Comparison of ENCODE assay signal across 7 mouse cellular contexts in genomic region chr7:107567261-107567671, GRCm38 (mm10). TPM values are rescaled to one million over a fixed set of nuclear protein-coding genes. Genes with fewer than 3 reads are reported as not detected.
DNase-seq lines count a peak whose midpoint lies in the region; ATAC-seq and TF ChIP-seq lines count a peak whose summit lies in the region.

Gene Olfml1, plus strand, starts transcription at chr7:107567446.

- TF ChIP-seq CTCF in embryonic fibroblast, embryonic 13.5 days (IDR thresholded peaks at IDR 0.05; ENCODE audit: borderline replicate concordance, insufficient read depth, low read length), result no peak

- H3K9ac ChIP-seq in heart, embryonic 14.5 days (ENCODE audit: low read length), result peak within 1 kb of the TSS; percentile 52; the same call in 1 of the 2 replicates
- H3K9ac ChIP-seq in limb, embryonic 14.5 days (ENCODE audit: low read depth, low read length, severe bottlenecking), result peak within 1 kb of the TSS; percentile 62

- no peak; the same call in 1 of the 2 replicates for TF ChIP-seq POLR2A in embryonic fibroblast, embryonic 13.5 days (IDR thresholded peaks at IDR 0.05; ENCODE audit: low read depth, low read length)
- peak; percentile 44; the same call in 1 of the 2 replicates for TF ChIP-seq POLR2A in limb, embryonic 14.5 days (IDR thresholded peaks at IDR 0.05; ENCODE audit: borderline replicate concordance, extremely low read depth, insufficient read depth, insufficient read length)

- WGBS in heart, embryonic 14.5 days, result 57% methylated on average over 7 of the region's 7 CpGs
- WGBS in limb, embryonic 14.5 days, result 6% methylated on average over 7 of the region's 7 CpGs

- no peaks in the 10 kb centered on the region for H3K27me3 ChIP-seq in heart, embryonic 14.5 days (ENCODE audit: control insufficient read depth, insufficient read depth, low read length)
- H3K27me3 ChIP-seq in limb, embryonic 14.5 days (ENCODE audit: control insufficient read depth, insufficient read depth, low read length), result no peaks in the 10 kb centered on the region

- peak within 1 kb of the TSS; percentile 21; the same call in 1 of the 2 replicates for H3K4me3 ChIP-seq in embryonic fibroblast, embryonic 13.5 days (ENCODE audit: insufficient read depth, low read length)
- peak within 1 kb of the TSS; percentile 27 to 39 for H3K4me3 ChIP-seq in heart, embryonic 14.5 days (ENCODE audit: control insufficient read depth in 1 of 2, insufficient read depth in 1 of 2, low read depth in 1 of 2, low read length in 2 of 2)
- H3K4me3 ChIP-seq in limb, embryonic 14.5 days (replicated peaks; ENCODE audit: low read length), result peak within 1 kb of the TSS; percentile 50

- H3K4me2 ChIP-seq in heart, embryonic 14.5 days (ENCODE audit: low read length), result peak within 1 kb of the TSS; percentile 52
- H3K4me2 ChIP-seq in limb, embryonic 14.5 days (replicated peaks; ENCODE audit: low read depth, low read length, severe bottlenecking), result peak within 1 kb of the TSS; percentile 72

- peak; percentile 59 for DNase-seq in embryo, embryonic 10 days (ENCODE audit: low spot score)
- peak; percentile 68 for DNase-seq in kidney, postnatal 10 days
- DNase-seq in limb, embryonic 14.5 days (ENCODE audit: low spot score), result peak; percentile 94
- peak; percentile 15 for DNase-seq in ovary, postnatal 14 days (ENCODE audit: low spot score)
- no peak for DNase-seq in T-cell, adult 2 months (ENCODE audit: low spot score)

- ATAC-seq in heart, embryonic 14.5 days (ENCODE audit: insufficient number of reproducible peaks, insufficient read depth, low FRiP score, low read depth), result peak; percentile 71; the same call in 1 of the 2 replicates
- peak; percentile 97 for ATAC-seq in limb, embryonic 14.5 days (ENCODE audit: low FRiP score, low read depth)

- no peaks in the 10 kb centered on the region; the same call in 1 of the 2 replicates for H3K36me3 ChIP-seq in heart, embryonic 14.5 days (ENCODE audit: control insufficient read depth, insufficient read depth, low read length)
- peaks cover 13% of the 10 kb centered on the region for H3K36me3 ChIP-seq in limb, embryonic 14.5 days (ENCODE audit: control insufficient read depth, insufficient read depth, low read length)

- H3K4me1 ChIP-seq in embryonic fibroblast, embryonic 13.5 days (ENCODE audit: control insufficient read depth, insufficient read depth, low read length), result no peaks in the 10 kb centered on the region
- H3K4me1 ChIP-seq in heart, embryonic 14.5 days (ENCODE audit: control insufficient read depth in 2 of 2, insufficient read depth in 2 of 2, low read length in 2 of 2), result no peaks in the 10 kb centered on the region
- peaks cover 15% of the 10 kb centered on the region for H3K4me1 ChIP-seq in limb, embryonic 14.5 days (ENCODE audit: control insufficient read depth, insufficient read depth, low read length)

- peak within 1 kb of the TSS; percentile 50; the same call in 1 of the 2 replicates for H3K27ac ChIP-seq in embryonic fibroblast, embryonic 13.5 days (ENCODE audit: insufficient read depth, low read length)
- H3K27ac ChIP-seq in heart, embryonic 14.5 days (replicated peaks in 1 of 2; ENCODE audit: control insufficient read depth in 1 of 2, insufficient read depth in 1 of 2, low read depth in 2 of 2, low read length in 2 of 2), result peak within 1 kb of the TSS; percentile 74 to 87
- H3K27ac ChIP-seq in limb, embryonic 14.5 days (replicated peaks; ENCODE audit: low read depth, low read length), result peak within 1 kb of the TSS; percentile 94

- no peaks in the 10 kb centered on the region for H3K9me3 ChIP-seq in heart, embryonic 14.5 days (ENCODE audit: control insufficient read depth, low read length)
- 0 out of 2 replicates have a peak, but pooled peaks cover 2% of the 10 kb centered on the region for H3K9me3 ChIP-seq in limb, embryonic 14.5 days (ENCODE audit: control insufficient read depth, low read length)

RNA-seq across cellular contexts. Expression of gene Olfml1, which starts in this region (rescaled TPM):
- 1.3 and 13.0 TPM in 2 replicates for polyA plus RNA-seq in embryonic fibroblast, embryonic 13.5 days (2011; ENCODE audit: insufficient read length, low read depth, missing spikeins)
- 6.0 and 8.0 TPM in 2 replicates for polyA plus RNA-seq in heart, embryonic 14.5 days (2014; fragmentation: Nextera tagmentation; extraction: Ambion mirVana)
- polyA plus RNA-seq in limb, embryonic 14.5 days (2012; rRNA removed), result 23.0 and 23.9 TPM in 2 replicates
- polyA plus RNA-seq in limb, embryonic 14.5 days (2014; fragmentation: Nextera tagmentation; extraction: Ambion mirVana), result 38.5 and 40.4 TPM in 2 replicates
